Mouse (Mus musculus) kidney, postnatal 10 days (tissue): Measurements from ENCODE around the gene Pim1.
A peak's percentile ranks its signal among the peaks of the same experiment; 100 is the strongest.
"Not testable (repeated sequence)": the region's sequence is repeated elsewhere in the genome, so short reads cannot be mapped to it uniquely, and the experiment has no call there.

Experiments
- DNase-seq: peaks from one replicate; pipeline ENCODE4 v3.0.0; 2021; ENCODE audit warnings: mixed read lengths

The Pim1 gene

DNA sequence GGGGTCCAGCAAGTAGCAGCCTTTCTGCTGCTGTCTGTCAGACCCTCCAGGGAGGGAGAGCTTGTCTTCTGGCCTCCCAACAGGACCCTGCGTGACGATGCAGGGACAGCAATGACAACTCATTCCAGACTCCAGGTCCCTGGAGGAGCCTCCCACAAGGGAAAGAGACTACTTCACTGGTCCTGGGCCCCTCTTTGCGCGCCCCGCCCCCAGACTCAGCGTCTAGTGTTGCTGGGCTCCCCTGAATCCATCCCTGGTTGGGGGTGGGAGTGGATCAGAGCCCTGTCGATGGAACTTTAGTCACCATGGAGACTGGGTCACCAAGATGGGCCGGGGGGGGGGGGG is 4.2 kb downstream of the Pim1 start:
- DNase-seq = peak; percentile 23

DNA sequence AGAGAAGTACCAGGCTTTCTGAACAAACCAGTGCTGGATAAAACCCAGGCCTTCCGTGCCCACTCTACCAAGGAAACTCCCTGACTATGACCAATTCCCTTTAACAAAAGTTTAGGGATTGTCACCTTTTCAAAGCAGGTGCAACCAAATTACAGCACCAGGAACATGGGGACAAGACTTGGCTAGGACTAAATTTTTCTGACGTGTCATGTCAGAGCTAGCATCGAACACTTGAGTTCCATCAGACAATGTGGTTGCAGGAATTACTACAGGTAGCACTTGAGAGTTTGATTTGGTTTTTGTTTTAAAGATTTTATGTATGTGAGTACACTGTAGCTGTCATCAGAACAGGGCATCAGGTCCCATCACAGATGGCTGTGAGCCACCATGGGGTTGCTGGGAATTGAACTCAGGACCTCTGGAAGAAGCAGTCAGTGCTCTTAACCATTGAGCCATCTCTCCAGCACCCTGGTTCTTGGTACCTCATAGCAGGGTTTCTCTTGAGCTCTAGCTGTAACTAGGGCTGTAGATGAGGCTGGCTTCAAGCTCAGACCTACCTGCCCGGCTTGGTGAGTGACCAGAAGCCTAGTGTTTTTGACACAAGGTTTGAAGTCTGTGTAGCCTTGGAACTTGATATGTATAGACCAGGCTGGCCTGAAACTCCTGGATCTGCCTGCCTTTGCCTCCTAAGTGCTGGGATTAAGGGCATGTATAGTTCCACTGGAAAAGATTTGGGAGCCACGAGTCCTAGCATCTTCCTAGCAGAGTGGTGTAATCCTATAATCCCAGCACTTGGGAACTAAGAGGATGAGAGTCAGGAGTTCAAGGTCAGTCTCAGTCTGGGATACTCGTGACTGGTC is 5.9 kb downstream of the Pim1 start:
- DNase-seq = no peak

DNA sequence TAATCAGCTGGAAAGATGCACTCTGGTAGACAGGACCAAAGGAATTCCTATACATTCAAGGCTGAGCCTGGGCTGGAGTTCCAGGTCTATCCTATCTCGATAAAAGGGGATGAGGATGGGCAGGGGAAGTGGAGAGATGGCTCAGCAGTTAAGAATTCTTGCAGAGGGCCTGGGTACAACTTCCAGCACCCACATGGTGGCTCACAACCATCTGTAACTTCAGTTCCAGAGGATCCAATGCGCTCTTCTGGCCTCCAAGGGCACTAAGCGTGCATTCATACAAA is 6.5 kb downstream of the Pim1 start:
- DNase-seq = no peak

DNA sequence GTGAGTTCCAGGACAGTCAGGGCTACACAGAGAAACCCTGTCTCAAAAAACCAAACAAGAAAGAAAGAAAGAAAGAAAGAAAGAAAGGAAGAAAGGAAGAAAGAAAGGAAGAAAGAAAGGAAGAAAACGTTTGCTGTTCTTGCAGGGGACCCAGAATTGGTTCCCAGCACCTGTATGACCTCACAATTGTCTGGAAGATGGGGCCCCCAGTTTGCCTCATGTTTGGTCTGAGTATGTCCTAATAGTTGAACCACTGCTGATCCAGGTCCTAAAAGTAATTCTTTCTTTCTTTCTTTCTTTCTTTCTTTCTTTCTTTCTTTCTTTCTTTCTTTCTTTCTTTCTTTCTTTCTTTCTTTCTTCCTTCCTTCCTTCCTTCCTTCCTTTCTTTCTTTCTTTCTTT is 6.9 kb downstream of the Pim1 start:
- DNase-seq = not testable (repeated sequence)

DNA sequence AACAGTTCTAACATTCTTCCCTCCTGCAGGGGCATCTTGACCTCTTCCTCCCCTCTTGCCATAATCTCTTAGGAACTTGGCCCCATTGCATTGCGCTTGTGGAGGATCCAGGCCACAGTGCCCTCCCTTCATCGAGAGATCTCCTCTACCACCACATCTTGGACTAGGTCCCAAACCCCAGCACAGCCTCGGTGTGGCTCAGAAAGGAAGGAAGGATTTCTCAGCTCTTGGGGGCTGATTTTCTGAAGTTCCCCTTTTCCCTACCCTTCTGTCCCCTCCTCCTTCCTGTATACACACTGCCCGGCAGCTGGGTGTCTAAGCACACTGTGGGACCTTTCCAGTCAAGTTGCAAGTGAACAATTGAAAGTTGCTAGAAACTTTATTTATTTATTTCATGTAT is 7.5 kb downstream of the Pim1 start:
- no peak for DNase-seq

DNA sequence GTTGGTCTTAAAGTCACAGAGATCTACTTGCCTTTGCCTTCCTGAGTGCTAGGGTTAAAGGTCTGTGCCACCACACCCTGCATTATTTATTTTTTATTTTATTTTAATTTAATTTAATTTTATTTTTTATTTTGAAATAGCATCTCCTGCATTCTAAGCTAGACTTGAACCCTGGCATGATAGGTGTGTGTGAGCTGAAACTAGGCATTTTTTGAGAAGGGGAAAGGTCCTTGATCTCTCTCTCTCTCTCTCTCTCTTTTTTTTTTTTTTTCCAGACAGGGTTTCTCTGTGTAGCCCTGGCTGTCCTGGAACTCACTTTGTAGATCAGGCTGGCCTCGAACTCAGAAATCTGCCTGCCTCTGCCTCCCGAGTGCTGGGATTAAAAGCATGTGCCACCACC is 8.4 kb downstream of the Pim1 start:
- DNase-seq = not testable (repeated sequence)

DNA sequence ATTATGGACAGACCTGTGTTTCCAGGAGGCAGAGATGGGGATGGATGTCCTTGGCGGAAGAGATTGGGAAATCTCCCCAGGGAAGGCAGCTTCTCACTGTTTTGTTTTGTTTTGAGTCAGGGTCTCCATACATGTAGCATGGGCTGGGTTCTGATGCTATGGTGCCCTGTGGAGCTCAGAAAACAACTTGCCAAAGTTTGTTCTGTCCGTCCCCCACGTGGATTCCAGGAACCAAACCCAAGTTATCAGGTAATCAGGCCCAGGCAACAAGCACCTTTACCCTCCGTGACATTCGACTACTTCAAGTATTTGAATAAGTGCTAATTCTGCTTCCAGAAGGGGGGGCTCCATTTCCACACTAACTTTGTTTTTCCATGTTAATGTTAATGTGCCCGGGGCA is 9.0 kb downstream of the Pim1 start:
- no peak for DNase-seq

DNA sequence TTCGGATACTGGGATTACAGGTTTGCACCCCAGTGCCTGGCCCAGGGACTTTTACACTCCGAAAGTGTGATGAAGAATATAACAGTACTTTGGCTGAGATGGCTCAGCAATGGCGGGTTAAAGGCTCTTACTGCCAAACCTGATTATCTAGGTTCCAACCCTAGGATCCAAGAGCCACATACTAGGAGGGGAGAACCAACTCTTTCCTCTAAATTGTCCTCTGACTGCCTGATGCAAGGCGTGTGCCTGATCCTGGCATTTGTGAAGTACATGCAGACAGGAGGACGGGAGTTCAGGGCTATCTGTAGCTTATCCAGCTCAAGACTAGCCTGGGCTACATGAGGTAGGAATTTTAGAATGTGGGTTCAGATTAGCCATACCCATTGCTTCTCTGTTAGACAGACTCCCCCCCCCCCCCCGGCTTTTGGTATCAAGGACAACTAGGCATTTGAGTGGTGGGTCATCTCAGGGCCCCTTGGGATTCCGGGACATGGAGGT is 9.7 kb downstream of the Pim1 start:
- no peak for DNase-seq

DNA sequence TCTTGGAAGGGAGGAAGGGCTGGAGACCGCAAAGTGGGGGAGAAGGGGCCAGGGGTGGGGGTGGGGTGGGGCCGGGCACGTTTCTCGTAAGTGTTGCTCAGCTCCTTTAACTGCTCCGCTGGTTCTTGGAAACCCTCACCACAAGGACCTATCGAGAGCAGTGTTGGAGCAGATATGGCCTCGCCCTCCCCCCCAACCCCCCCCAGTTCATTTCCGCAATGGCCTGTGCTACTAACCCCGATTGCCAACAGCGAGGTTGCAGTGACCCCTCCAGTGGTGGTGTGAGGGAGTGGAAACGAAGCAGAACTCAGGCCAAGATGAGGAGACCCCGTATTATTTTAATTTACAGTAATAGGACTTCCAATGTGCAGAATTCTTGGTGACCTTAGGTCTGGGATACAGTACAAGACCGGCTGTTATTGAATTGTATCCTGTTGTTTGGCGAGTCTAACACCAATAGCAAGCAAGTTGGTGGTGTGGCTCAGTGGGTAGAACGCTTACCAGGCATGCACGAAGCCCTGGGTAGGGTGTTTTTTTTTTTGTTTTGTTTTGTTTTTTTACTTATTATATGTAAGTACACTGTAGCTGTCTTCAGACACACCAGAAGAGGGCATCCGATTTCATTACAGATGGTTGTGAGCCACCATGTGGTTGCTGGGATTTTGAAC is 10.4 kb downstream of the Pim1 start:
- no peak for DNase-seq

DNA sequence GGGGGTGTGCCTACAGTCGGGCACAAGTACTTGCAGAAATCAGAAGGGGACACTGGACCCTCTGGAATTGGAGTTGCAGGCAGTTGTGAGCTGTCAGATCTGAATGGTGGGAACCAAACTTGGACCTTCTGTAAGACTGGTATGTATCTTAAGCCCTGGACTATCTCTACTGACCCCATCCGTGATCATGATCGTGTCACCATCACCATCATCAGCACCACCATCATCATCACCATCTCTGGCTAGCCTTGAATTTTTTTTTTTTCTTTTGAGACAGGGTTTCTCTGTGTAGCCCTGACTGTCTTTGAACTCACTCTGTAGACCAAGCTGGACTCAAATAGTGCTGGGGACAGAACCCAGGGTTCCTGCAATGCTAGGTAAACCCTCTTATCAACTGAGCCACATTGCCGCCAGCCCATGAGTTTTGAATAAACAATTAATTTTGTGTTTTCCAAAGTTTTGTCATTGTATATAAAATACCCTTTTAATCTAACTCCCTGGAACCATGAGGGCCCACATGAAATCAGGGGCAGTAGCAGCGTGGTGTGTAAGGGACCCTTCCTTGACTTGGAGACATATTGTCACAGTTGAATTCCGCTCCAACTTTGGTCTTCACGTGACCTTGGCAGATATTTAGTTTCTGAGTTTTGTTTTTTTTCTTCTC is 11.6 kb downstream of the Pim1 start:
- no peak for DNase-seq

DNA sequence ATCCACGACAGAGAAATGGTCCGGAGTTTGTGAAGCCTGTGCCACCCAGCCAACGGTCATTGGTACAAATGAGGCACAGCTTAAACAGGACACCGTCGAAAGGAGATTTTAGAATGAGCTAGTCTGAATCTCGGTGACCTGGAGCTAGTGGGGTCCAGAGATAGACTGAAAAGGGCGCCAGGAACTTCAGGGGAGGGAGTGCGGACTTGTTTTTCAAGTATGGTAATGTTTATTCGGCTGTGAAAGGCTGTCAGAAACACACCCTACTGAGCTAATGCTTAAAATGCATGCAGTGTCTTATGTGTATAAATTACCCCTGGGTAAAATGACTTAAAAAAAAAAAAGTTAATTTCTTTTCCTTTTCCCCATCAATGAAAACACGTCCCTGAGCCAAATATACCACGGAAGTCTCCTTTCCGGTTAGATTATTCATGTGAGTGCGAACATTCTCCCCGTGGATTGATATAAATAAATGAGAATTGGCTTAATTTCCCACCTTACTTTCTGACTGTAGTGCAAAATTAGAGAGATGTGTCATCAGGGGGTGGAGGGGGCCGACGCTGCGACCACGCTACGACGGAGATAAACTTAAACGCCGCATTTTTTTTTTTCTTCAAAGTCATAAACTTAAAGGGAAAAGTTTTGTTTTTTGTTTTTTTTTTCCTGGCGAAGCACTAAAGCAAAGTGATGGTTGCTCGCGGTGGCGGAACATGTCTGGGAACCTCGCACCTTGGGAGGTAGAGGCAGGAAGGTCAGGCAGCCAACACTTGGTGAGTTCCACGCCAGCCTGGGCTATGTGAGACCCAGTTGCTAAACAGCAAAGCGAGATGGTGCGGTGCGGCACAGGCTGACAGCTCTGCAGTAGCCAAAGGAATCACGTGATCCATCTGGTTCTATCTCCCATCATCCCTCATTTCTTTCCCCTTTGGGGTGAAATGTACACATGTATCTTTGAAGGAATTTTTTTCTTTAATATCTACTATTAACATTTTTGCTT is 12.4 kb downstream of the Pim1 start:
- peak; percentile 28 for DNase-seq

DNA sequence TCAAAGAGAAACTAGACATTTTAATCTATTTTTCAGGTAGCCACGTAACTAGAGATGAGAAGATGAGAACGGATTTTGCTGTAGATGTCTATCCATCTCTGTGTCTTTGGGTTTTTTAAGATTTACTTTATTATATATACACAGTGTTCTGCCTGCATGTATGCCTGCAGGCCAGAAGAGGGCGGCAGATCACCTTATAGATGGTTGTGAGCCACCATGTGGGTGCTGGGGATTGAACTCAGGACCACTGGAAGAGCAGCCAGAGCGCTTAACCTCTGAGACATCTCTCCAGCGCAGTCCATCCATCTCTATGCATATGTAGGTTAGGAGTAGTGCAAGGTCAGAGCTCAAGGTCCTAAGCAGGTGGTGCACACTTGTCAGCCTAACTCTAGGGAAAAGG is 13.1 kb downstream of the Pim1 start:
- DNase-seq = peak; percentile 15

DNA sequence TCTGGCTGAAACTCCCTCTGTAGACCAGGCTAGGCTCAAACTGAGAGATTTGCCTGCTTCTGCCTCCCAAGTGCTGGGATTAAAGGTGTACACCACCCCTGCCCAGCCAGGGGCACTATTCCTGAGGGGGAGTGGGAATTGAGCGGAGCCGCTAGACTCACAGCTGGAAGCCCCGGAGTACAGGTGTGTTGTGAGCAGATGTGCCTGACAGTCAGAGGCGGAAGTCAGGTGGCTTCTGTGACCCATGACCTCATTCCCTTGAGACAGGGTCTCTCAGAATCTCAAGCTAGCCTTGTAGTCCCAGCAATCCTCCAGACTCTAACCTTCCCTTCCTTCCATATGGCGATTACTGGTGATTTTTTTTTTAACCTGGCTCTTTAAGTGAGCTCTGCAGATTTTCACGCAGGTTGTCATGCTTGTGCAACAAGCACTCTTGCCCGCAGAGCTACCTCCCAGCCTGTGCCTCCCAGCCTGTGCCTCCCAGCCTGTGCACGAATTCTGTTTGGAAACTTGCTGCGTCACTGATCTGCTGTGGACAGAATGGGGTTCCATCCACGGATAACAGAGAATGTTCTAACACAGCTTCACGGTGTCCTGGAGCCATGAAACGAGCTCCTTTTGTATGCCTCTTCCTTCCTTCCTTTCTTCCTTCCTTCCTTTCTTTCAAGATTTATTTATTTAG is 18.5 kb downstream of the Pim1 start:
- DNase-seq = peak; percentile 5

DNA sequence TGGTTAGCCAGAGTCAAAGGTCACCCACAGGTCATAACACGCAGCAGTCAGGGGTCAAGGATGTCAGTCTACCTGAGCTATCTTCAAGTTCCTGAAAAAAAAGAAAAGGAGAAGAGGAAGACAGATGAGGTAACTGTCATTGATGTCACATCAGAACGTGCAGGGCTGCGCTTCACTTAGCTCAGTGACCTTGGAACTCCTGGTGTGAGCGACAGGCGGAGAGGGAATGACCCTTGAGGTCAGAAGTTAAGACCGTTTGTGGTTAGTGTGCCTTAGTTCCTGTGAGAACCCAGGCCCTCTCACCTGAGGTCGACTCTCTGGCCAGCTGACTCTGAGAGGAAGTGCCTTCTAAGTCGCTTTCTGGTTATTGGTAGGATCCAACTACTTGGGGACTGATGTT is 20.1 kb downstream of the Pim1 start:
- no peak for DNase-seq

DNA sequence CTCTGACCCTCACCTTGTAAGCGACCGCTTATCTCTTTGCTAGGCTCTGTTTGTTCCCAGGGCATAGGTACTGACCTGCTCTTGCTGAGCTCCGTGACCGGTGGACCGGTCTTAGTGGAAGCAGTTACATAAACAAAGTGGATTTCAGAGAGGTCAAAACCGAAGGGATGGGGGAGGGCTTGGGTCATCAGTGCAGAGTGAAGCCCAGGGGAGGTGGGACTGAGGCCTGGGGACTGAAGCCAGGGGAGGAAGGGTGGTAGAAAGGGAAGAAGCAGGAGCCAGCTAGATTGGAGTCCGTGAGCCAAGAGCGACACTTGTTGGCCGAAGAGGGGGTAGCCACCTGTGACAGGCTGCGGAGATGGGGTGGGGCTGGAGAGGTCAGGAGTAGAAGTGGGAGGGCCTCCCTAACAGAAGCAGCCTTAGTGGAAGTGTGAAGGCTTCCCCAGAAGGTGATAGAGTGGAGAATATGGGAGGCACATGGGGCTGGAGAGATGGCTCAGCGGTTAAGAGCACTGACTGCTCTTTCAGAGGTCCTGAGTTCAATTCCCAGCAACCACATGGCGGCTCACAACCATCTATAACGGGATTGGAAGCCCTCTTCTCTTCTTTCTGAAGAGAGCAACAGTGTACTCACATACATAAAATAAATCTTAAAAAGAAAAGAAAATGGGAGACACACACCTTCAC is 22.6 kb downstream of the Pim1 start:
- peak; percentile 81 for DNase-seq

DNA sequence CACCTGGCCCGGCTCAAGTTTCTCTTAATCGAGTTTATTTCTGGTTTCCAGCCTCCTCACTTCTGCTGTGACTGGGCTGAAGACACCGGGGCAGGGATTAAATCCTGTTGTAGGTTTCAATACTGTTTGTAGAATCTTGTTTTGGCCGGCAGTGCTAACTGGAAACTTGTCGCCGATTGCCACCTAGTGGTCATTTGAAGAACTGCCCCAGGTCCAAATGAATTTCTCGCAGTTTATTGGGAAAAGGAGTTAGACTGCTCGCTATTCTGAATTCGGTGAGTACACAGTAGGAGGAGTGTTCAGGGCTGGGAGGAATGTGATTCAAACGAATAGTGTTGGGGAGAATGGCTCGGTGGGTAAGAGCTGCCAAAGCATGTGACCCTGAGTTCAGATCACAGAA is 23.9 kb downstream of the Pim1 start:
- peak; percentile 87 for DNase-seq

DNA sequence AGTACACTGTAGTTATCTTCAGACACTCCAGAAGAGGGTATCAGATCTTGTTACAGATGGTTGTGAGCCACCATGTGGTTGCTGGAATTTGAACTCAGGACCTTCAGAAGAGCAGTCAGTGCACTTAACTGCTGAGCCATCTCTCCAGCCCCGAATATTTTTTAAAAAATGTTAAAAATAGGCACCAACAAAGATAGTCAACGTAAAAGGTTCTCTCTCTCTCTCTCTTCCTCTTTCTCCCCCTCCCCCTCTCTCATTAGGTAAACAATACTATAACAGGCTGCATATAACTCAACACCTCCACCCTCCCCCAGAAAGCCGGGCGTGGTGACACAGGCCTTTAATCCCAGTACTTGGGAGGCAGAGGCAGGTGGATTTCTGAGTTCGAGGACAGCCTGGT is 28.1 kb downstream of the Pim1 start:
- DNase-seq = not testable (repeated sequence)

DNA sequence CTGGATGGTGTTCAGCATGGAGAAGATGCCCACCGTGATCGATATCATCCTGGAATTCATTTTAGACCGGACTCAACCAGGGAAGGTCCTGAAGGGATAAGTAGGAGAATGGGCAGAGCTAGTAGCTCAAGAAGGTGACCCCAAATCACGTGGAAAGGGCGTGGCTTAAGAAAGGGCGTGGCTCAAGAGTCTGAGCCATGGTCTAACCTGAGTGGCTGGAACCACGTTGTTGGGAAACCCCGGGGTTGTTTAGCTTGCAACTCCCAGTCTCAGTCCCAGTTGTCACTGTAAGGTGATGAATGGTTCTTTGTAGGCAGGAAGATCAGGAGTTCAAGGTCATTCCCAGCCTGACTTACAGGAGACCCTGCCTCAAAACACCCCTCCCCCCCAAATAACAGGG is 29.2 kb downstream of the Pim1 start:
- DNase-seq = no peak

DNA sequence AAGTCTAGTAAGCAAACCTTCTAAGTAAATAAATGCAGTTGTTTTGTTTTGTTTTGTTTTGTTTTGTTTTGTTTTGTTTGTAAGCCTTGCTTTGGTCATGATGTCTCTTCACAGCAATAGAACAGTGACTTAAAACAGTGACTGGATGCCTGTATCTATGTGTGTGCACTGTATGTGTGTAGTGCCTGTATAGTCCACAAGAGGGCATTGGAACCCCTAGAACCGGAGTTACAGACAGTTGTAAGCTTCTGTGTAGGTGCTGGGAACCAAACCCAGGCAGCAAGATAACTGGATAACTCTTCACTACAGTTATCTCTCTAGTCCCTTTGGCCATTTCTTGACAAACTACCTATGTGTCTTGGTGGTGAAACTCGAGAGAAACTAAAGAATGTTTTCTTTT is 35.1 kb downstream of the Pim1 start:
- DNase-seq = no peak

DNA sequence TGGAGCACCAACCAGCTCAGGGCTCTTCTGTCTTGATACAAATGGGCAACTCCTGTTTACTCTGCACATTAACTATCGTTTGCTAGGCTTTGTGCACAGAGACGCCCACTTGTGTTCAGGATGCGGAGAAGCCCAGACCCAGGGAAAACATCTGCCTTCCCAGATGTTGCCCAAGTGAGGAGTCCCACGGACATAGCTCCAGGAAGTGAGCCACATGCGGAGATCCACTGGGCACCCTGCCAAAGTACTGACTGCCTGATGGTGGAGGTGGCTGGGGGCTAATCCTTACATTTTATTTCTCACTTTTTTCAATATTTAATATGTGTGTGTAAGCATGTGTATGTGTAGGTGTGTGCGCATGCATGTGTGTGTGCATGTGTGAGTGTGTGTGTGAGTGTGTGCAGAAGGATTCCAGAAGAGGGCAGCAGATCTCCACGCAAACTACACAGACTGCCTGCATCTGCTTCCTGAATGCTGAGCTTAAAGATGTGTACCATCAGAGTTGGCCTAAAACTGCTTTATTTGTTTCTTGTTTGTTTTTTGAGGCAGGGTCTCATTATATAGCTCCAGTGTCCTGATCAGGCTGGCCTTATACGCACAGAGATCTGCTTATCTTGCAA is 38.1 kb downstream of the Pim1 start:
- peak; percentile 61 for DNase-seq

DNA sequence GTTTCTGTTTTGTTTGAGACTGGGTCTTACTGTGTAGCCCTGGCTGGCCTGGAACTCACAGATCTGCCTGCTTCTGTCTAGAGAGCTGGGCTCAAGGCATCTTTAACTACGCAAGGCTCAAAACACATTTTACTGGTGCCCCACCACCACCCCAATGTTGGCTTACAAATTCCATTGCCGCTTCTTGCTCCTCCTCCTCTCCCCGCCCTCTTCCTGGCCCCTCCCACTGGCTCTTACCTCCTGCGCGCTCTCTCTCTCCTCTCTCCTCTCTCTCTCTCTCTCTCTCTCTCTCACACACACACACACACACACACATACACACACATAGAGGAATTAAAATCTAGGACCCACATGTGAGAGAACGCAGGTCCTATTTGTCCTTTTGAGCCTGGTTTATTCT is 40.0 kb downstream of the Pim1 start:
- DNase-seq = no peak
